Mouse (Mus musculus) heart, postnatal 0 days (tissue): ENCODE measurements at regions not wholly inside any gene's neighbourhood (a gene's known extent, or its start where the extent isn't known, plus 50 kb on each side); places are given as distances from the start of the nearest gene placed in this dataset.

Experiments used
- ATAC-seq: fragments of 200-750 bp; cut with Nextera tagmentation; 2 replicates; pipeline ENCODE4 v1.8.0; 2017; ENCODE audit warnings: low read depth, moderate number of reproducible peaks, moderate library complexity; ENCODE audit not compliant: insufficient read depth
- DNase-seq: peaks from one replicate; pipeline ENCODE4 v3.0.0-alpha.2; 2016; ENCODE audit warnings: low spot score
- H3K27ac ChIP-seq: fragments of 300-500 bp; sonication (generic); 2 replicates; pipeline ENCODE4 v1.5.1; 2014; ENCODE audit warnings: low read depth, mild to moderate bottlenecking
- H3K27me3 ChIP-seq: fragments of 300-500 bp; sonication (generic); 2 replicates; pipeline ENCODE4 v1.6.1; 2014; ENCODE audit warnings: low read length, mixed read lengths; ENCODE audit not compliant: control insufficient read depth, insufficient read depth
- H3K36me3 ChIP-seq: fragments of 300-500 bp; sonication (generic); replicated peaks from 2 replicates; pipeline ENCODE4 v1.6.1; 2014; ENCODE audit warnings: low read length, mixed read lengths; ENCODE audit not compliant: control insufficient read depth, insufficient read depth
- H3K4me1 ChIP-seq: fragments of 300-500 bp; sonication (generic); 2 replicates; pipeline ENCODE4 v1.6.1; 2014; ENCODE audit warnings: antibody characterized with exemption; ENCODE audit not compliant: control insufficient read depth, insufficient read depth
- H3K4me2 ChIP-seq: fragments of 300-500 bp; sonication (generic); 2 replicates; pipeline ENCODE4 v1.6.1; 2014; ENCODE audit warnings: low read depth, mild to moderate bottlenecking, low read length, moderate library complexity
- H3K4me3 ChIP-seq: fragments of 300-500 bp; sonication (generic); 2 replicates; pipeline ENCODE4 v1.5.1; 2014; ENCODE audit warnings: low read depth, low read length
- H3K9ac ChIP-seq: fragments of 300-500 bp; sonication (generic); replicated peaks from 2 replicates; pipeline ENCODE4 v1.6.1; 2014; ENCODE audit warnings: low read depth, low read length, mixed read lengths
- H3K9me3 ChIP-seq: fragments of 300-500 bp; sonication (generic); replicated peaks from 2 replicates; pipeline ENCODE4 v1.6.1; 2016; ENCODE audit warnings: low read length; ENCODE audit not compliant: control insufficient read depth
- CTCF ChIP-seq: IDR thresholded peaks from 2 replicates; pipeline ENCODE4 v1.5.1; 2016; ENCODE audit warnings: antibody characterized with exemption, control low read depth, low read depth
- EP300 ChIP-seq: IDR thresholded peaks from 2 replicates; pipeline ENCODE4 v1.6.1; 2016; ENCODE audit warnings: antibody characterized with exemption, low read depth
- WGBS: fragments of 180-500 bp; shearing (Covaris S2); extraction: QIAGEN DNeasy Blood & Tissue Kit; methylation state at CpG from one replicate; pipeline ENCODE4 v1.1.7; 2014; 5-methylcytosine and 5-hydroxymethylcytosine counted together

DNA sequence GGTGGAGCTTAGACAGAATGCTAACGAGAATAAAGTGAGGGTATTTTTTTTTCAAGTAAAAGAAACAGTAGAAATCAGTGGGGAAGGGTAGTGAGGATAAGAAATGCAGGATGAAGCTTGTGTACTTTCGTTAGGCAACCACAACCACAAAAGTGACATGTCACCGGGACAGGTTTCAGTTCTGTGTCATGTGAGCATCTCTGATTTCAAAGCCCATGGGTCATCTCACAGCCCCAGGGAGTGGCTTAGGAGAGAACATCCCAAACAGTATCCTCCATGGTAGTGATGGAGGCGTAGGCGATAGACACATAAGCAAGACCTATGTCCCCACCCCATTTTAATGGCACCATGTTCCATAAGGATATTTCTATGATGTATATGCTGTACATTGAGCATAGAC is 147.4 kb upstream of the Arl4c start:
- H3K36me3 ChIP-seq, result no peaks in the 10 kb centered on the region
- no peaks in the 10 kb centered on the region for H3K27me3 ChIP-seq
- ATAC-seq (no peak), DNase-seq (no peak)
- 84% methylated on average over 5 of the region's 5 CpGs for WGBS
- H3K9me3 ChIP-seq, result no peaks in the 10 kb centered on the region
- no peak overlapping the region for H3K4me2 ChIP-seq
- H3K4me3 ChIP-seq, result no peak overlapping the region
- H3K27ac ChIP-seq, result no peak overlapping the region
- TF ChIP-seq CTCF (no peak), EP300 (no peak)
- no peak overlapping the region for H3K9ac ChIP-seq
- H3K4me1 ChIP-seq, result no peaks in the 10 kb centered on the region

DNA sequence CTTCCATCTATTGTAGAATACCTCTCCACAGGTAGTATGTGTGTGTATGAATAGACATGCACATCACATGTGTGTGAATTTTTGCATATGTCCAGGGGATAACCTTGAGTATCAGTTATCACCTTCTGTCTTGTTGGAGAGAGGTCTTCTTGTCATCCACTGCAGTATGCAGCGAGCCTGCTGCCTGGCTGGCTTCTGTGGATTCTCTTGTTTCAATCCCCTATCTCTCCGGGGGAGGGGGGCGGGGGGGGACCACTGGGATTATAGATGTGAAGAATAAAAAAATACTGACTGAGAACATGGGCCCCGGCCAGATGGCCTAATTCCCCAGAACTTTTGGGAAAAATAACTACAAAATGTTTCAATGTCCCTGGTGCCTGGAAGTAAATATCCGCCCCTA is 149.9 kb upstream of the Arl4c start:
- WGBS, result 70% methylated on average over 5 of the region's 5 CpGs
- DNase-seq (no peak), ATAC-seq (0 out of 2 replicates have a peak, but pooled peaks have one; percentile 30)
- Histone ChIP-seq H3K27me3 (no peaks in the 10 kb centered on the region), H3K36me3 (no peaks in the 10 kb centered on the region), H3K27ac (no peak overlapping the region), H3K4me2 (no peak overlapping the region), H3K4me3 (no peak overlapping the region), H3K9ac (no peak overlapping the region), H3K9me3 (no peaks in the 10 kb centered on the region), H3K4me1 (no peaks in the 10 kb centered on the region)
- TF ChIP-seq EP300 (no peak), CTCF (no peak)

- Histone ChIP-seq H3K4me2 (no peak overlapping the region), H3K27ac (no peak overlapping the region), H3K27me3 (no peaks in the 10 kb centered on the region), H3K4me3 (no peak overlapping the region), H3K9ac (no peak overlapping the region), H3K4me1 (no peaks in the 10 kb centered on the region), H3K9me3 (no peaks in the 10 kb centered on the region), H3K36me3 (no peaks in the 10 kb centered on the region)
- WGBS, result 58% methylated on average over 7 of the region's 7 CpGs
- TF ChIP-seq EP300, result no peak
- no peak for TF ChIP-seq CTCF
- ATAC-seq (no peak), DNase-seq (no peak)
Observed at GRCm38 (mm10) chr1:88860871-88861589, 159.0 kb upstream of the Arl4c start.

DNA sequence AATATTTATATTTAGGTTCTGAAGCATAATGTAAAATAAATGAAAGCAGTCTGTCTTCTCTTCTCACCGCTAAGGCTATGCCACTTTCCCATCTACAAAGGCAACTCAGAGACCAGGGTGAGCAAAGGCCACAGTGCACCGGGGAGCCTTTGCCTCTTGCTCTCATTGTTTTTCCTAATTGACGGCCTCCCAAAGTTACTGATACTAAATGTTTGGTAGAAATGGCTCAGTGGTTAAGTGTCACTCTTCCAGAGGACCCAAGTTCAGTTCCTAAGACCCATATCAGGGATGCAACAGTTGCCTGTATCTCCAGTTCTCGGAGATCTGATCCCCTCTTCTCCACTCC is 159.5 kb upstream of the Arl4c start:
- H3K27me3 ChIP-seq, result no peaks in the 10 kb centered on the region
- H3K4me1 ChIP-seq, result no peaks in the 10 kb centered on the region
- no peak overlapping the region for H3K27ac ChIP-seq
- no peak for DNase-seq
- TF ChIP-seq CTCF (no peak), EP300 (no peak)
- WGBS, result 80% methylated on average over 4 of the region's 4 CpGs
- no peak for ATAC-seq
- H3K4me3 ChIP-seq, result no peak overlapping the region
- H3K9ac ChIP-seq, result no peak overlapping the region
- H3K9me3 ChIP-seq, result no peaks in the 10 kb centered on the region
- H3K36me3 ChIP-seq, result no peaks in the 10 kb centered on the region
- no peak overlapping the region for H3K4me2 ChIP-seq

GRCm38 (mm10) chr1:88865436-88865835 is 163.4 kb upstream of the Arl4c start:
- ATAC-seq, result no peak
- Histone ChIP-seq H3K4me3 (no peak overlapping the region), H3K27me3 (no peaks in the 10 kb centered on the region), H3K4me1 (no peaks in the 10 kb centered on the region), H3K4me2 (no peak overlapping the region), H3K27ac (no peak overlapping the region), H3K9me3 (no peaks in the 10 kb centered on the region), H3K36me3 (no peaks in the 10 kb centered on the region), H3K9ac (no peak overlapping the region)
- TF ChIP-seq CTCF (no peak), EP300 (no peak)
- no peak for DNase-seq
- 43% methylated on average over 6 of the region's 6 CpGs for WGBS

DNA sequence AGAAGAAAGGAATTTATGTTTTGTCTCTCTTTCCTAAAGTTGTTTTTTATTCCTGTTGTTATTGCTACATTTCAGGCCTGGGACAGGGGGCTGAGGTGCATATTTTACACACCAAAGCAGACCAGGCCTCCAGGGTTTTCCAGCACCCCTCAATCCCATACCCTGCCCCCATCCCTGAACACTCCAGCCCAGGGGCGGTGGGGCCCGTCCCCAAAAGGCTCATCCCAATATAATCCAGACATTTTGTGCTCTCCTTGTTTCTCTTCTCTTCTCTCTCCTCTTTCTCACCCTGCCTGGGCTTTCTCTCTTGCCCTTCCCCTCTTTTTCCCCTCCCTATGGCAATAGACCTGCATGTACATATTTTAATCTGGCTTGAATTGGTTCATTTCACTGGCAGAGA is 164.6 kb upstream of the Arl4c start:
- ATAC-seq (no peak), DNase-seq (no peak)
- no peak overlapping the region for H3K4me2 ChIP-seq
- H3K27ac ChIP-seq, result no peak overlapping the region
- H3K9ac ChIP-seq, result no peak overlapping the region
- H3K36me3 ChIP-seq, result no peaks in the 10 kb centered on the region
- H3K9me3 ChIP-seq, result no peaks in the 10 kb centered on the region
- H3K4me3 ChIP-seq, result no peak overlapping the region
- no peaks in the 10 kb centered on the region for H3K27me3 ChIP-seq
- H3K4me1 ChIP-seq, result no peaks in the 10 kb centered on the region
- WGBS, result 84% methylated on average over 2 of the region's 2 CpGs
- TF ChIP-seq CTCF, result no peak
- TF ChIP-seq EP300, result no peak
